Mouse (Mus musculus): ENCODE data around the gene Pdlim7.

Pdlim7 gene

DNA sequence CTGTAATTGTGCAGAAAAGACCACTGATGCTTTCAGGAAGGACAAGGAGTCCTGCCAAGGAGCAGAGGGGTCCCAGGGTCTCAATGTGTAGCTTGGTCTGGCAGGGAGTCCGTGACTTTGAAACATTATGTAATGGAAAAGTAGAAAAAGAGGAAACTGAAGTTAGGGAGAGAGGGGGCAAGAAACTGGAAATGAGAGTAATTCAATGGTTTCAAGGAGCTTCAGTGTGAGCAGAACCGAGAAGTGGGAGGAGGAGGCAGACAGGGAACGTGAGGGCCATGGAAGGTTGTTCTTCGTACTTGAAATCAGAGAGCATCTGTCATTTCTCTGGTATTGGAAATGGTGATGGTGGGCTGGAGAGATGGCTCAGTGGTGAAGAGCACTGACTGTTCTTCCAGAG, 6.1 kb upstream of the Pdlim7 start:
- DNase-seq (ENCODE audit: low read depth, low spot score) = no peak

DNA sequence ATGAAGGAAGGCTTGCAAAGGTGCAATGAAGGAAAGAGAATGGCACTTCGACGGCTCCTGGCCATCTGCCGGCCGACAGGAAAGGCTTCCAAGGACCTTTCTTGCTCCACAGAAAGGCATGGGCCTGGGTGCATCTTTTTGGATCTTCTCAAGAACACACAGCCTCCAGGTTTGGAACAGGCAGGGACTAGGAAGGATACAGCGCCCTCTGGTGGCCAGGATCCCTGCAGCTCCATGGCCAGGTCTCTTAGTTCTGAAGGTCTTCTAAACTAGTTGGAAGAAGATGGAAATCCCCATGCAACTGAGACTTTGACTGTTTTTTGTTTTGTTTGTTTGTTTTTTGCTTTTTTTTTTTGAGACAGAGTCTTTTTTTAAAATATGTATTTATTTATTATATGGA, 3.5 kb upstream of the Pdlim7 start:
- DNase-seq (ENCODE audit: low read depth, low spot score) = peak; percentile 60

DNA sequence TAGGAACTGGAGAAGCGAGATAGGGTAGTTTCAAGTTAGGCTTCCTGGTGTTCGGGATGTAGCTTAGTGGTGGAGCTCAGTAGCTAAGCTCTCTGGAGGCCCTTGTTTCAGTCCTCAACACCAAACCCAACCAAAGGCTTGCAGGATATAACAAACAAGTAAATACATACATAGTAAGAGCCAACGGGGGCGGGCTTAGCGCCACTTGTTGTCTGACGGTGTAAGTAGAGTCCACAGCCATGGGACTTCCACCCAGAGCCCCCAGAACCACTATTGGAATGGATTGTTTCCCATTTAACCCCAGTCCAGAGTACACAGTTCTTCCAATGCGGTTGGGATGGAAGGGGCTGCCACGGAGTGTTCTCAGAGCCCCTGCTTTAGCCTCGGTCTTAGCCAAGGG, 352 bp upstream of the Pdlim7 start:
- DNase-seq (ENCODE audit: low read depth, low spot score) = no peak

DNA sequence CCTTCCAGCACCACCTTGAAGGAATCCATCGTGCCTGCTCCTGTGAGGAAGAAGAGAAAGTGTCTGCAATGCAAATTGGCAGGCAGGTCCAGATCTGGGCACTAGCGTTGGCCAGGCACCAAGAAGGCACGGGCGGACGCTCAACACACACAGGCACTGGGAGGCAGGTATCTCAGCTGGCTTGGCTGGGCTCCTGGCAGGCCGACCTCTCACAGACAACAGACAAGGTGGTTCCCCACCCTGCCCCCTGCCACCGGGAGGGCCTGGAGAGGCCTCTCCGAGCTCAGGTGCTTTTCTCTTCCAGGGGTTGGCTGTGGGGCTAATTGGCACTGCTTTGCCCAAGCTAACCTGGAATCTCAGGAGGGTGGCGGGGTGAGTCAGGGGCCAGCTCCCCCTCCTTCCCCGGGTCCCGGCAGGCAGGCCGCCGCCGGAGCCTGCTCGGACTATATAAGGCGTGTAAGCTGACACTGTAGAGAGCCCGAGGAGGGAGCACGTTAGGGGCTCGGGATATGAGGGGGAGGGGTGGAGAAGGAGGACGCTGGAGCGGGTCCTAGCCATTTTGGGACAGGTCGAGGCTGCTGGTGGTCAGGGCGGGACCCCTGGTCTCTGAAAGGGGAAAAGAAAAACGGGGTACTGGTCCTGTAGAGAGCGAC, 971 bp downstream of the Pdlim7 start:
- DNase-seq (ENCODE audit: low read depth, low spot score) = no peak

DNA sequence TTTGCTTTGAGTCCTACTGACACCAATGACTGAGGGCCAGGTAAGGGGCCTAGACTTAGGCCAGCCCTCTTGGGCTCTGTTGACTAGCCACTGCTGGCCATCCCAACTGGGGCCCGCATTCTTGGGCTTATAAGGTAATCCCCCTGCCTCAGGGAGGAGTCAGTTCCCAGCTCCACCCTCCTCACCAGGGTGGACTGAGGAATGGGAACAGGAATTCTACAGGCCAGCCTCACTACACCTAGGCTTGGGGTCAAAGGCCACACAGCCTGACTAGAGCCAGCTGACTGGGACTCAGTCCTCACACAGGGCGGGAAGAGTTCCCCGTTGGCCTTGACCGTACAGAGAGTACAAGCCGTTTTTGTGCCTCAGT, 2.0 kb downstream of the Pdlim7 start:
- no peak for DNase-seq (ENCODE audit: low read depth, low spot score)

DNA sequence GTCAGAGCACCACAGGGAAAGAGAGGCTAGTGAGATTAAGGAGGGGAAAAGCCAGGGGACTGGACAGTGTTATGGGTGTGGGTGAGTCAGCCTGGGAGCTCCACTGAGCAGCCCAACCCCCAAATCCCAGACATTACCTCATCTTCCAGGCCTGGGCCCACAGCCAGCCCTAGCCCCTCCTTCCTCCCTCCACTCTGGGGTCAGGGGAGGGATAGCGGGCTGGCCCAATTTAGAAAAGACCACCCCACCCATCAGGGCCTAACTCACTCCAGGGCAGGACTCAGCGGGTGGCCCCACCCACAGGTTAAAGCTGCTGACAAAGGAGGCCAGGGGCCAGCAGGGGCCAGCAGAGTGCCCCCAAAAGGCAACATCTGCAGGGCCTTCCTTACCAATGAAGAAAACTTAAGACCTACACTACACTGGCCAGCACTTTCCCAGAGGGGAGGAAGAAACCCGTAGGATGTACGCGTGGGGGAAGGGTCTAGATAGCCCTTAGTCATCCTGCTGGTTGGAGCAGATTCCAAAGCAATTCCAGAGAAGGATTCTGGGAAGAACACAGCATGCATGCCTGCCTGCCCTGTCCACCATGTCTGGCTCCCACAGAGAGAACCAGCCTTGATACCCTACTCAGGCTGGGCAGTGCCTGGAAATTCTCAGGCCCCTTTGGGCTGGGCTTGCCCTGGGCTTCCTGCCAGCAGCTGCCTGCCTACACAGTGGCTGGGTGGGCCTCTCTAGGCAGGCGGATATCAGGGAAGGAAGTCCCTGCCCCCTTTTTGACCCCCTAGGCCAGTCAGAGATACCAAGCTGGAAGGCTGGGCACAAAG, 2.6 kb downstream of the Pdlim7 start:
- DNase-seq (ENCODE audit: low read depth, low spot score) = no peak

- DNase-seq (ENCODE audit: low read depth, low spot score) = no peak
Observed at GRCm38 (mm10) chr13:55510332-55510667, 3.2 kb downstream of the Pdlim7 start.

GRCm38 (mm10) chr13:55508531-55508930, 4.9 kb downstream of the Pdlim7 start:
- no peak for DNase-seq (ENCODE audit: low read depth, low spot score)

DNA sequence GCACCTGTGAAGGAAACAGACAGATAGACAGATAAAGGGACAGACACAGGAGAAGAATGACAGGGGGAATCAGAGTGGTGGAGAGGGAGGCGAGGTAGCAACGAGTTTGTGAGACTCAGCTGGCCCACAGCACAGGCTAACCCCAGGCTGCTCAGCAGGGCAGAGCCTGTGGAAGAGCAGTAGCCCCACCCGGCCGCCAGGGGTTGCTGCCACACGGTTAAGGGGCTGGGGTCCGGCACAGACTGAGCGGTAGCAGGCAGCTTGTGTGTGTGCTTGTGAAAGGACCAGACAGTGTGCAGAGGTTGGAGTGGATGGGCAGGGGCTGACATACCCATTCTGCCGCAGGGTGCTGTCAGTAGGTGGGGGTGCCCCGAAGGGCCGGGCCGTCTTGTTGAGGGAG, 5.6 kb downstream of the Pdlim7 start:
- peak; percentile 56 for DNase-seq (ENCODE audit: low read depth, low spot score)

- no peak for DNase-seq (ENCODE audit: low read depth, low spot score)
Observed at GRCm38 (mm10) chr13:55506697-55507096, 6.8 kb downstream of the Pdlim7 start.

GRCm38 (mm10) chr13:55505810-55506209, 7.7 kb downstream of the Pdlim7 start:
- DNase-seq (ENCODE audit: low read depth, low spot score) = no peak

- DNase-seq (ENCODE audit: low read depth, low spot score) = no peak
Observed at GRCm38 (mm10) chr13:55504390-55504789, 9.1 kb downstream of the Pdlim7 start.

DNA sequence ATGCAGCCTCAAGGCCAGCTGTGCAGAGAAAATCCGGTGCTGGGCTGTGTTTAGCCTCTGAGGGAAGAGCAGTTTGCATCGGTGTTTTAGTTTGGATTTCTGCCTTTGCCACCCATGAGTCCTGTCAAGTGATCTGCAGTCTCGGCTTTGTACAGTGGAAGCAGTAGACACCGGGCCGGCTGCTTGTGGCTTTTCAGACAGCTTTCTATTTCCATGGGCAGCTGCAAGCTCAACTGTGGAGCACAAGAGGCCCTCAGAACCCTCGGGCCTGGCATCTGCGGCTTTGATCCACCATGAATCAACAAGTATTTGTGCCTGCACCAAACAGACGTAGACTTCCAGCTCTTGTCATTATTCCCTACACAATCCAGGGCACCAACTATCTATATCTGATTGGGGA, 11.1 kb downstream of the Pdlim7 start:
- no peak for DNase-seq (ENCODE audit: low read depth, low spot score)

- DNase-seq (ENCODE audit: low read depth, low spot score) = no peak
Observed at GRCm38 (mm10) chr13:55500575-55500974, 12.9 kb downstream of the Pdlim7 start.

GRCm38 (mm10) chr13:55498906-55499305, 14.6 kb downstream of the Pdlim7 start:
- DNase-seq (ENCODE audit: low read depth, low spot score) = no peak

GRCm38 (mm10) chr13:55496661-55497060, 16.8 kb downstream of the Pdlim7 start:
- DNase-seq (ENCODE audit: low read depth, low spot score) = no peak

DNA sequence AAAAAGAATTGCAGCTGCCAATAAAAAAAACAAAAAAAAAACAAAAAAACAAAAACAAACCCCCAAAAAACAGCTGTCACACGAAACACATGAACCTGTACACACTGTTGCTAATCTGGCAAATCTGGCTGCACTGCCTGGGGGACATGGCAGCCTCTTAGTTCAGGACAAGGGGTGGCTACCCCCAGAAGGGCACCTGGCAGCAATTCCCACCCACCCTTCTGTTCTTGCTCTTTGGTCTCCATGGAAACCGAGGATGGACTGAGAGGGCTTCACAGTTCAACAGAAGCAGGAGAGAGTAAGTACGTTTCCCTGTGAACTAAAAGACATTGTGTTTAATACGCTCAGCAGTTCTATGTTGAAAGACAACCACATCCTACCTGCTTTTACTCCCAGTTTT, 17.8 kb downstream of the Pdlim7 start:
- no peak for DNase-seq (ENCODE audit: low read depth, low spot score)

DNA sequence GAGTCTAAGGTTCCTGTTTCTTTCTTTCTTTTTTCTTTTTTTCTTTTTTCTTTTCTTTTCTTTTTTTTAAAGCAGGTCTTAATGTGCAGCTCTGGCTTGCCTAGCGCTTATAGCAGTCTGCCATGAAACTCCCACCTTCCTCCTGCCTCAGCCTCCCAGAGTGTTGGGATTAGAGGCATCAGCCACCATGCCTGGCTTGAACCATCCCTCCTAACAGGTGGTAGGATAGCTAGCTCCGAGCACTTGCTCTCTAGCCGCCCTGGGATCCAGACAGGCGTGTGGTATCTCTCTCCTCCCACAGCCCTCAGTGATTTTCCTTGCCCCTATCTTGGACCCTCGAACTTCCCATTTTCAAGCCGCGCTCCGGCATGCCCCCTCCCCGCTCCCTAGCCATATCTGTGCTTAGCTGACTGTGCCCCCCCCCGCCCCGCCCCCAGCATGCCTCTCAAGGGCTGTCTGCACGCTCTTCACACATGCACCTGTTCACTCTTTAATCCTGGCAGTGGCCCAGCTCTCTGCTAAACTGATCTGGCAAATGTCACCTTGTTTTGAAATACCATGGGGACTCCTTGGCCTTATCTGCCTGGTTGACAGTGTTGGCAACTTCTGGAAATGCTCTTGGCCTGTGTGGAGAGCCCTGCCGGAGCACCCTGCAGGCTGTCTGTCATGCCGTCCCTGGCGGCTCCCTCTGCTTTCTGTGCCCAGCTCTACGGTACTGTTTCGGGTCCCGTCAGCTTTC, 18.4 kb downstream of the Pdlim7 start:
- DNase-seq (ENCODE audit: low read depth, low spot score) = no peak

- DNase-seq (ENCODE audit: low read depth, low spot score) = no peak
Observed at GRCm38 (mm10) chr13:55494257-55494656, 19.2 kb downstream of the Pdlim7 start.

GRCm38 (mm10) chr13:55487578-55488498, 25.6 kb downstream of the Pdlim7 start, which contains the start of gene Dbn1:
Gene Dbn1 (minus strand): TSS chr13:55488111.
- DNase-seq (ENCODE audit: low read depth, low spot score) = no peak

DNA sequence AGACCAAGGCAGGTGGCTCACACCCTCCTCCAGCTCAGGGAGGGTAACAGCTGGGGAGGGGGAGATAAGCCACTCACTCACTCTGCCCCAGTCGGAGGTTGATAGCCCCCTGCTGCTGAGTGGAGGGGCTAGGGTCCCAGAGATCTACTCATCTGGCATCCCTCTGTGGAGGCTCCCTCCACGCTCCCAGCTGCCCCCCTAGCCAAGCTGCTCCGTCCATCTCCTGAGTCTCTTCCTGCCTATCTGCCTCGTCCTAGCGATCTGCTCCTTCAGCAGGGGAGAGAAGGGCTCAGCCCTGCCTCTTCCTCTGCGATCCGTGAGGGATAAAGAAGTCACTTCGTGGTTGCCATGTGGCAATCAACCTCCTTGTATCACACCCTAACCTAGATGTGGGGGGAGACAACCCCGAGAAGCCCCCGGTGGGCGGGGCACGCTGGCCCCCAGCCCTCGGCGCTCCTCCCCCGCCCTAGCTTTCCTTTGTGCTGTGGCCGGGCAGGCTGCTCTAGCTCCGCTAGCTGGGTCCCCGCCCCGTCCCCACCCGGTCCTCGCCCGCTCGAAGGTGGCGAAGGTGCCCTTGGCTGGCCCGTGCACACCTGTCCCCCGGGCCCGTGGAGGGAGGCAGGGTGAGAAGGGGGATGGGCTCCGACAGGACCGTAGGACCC, 26.4 kb downstream of the Pdlim7 start:
- no peak for DNase-seq (ENCODE audit: low read depth, low spot score)

Data from WW6 (cell line).